Mouse (Mus musculus) liver, postnatal 0 days (tissue): ENCODE measurements around the gene Dnm2. TPM values are rescaled to one million over a fixed set of nuclear protein-coding genes. Genes with fewer than 3 reads are reported as not detected.
A peak's percentile ranks its signal among the peaks of the same experiment; 100 is the strongest.

Experiments used
- ATAC-seq: fragments of 200-750 bp; cut with Nextera tagmentation; 2 replicates; pipeline ENCODE4 v1.8.0; 2017; ENCODE audit warnings: mild to moderate bottlenecking, moderate library complexity
- DNase-seq: peaks from one replicate; pipeline ENCODE4 v3.0.0-alpha.2; 2016
- H3K27ac ChIP-seq: fragments of 300-500 bp; sonication (generic); 2 replicates; pipeline ENCODE4 v1.5.1; 2014; ENCODE audit warnings: antibody characterized with exemption, moderate library complexity, mild to moderate bottlenecking, low read depth
- H3K27me3 ChIP-seq: fragments of 300-500 bp; sonication (generic); 2 replicates; pipeline ENCODE4 v1.6.1; 2014; ENCODE audit warnings: low read length, control low read depth, mixed read lengths; ENCODE audit not compliant: insufficient read depth
- H3K36me3 ChIP-seq: fragments of 300-500 bp; sonication (generic); replicated peaks from 2 replicates; pipeline ENCODE4 v1.6.1; 2014; ENCODE audit warnings: mild to moderate bottlenecking, control low read depth, low read length, moderate library complexity, mixed read lengths; ENCODE audit not compliant: insufficient read depth
- H3K4me1 ChIP-seq: fragments of 300-500 bp; sonication (generic); 2 replicates; pipeline ENCODE4 v1.6.1; 2014; ENCODE audit warnings: antibody characterized with exemption, mild to moderate bottlenecking, control low read depth; ENCODE audit not compliant: insufficient read depth
- H3K4me2 ChIP-seq: fragments of 300-500 bp; sonication (generic); 2 replicates; pipeline ENCODE4 v1.6.1; 2014; ENCODE audit warnings: low read depth, mild to moderate bottlenecking, low read length, moderate library complexity, mixed read lengths
- H3K4me3 ChIP-seq: fragments of 300-500 bp; sonication (generic); 2 replicates; pipeline ENCODE4 v1.5.1; 2014; ENCODE audit warnings: low read depth, low read length
- H3K9ac ChIP-seq: fragments of 300-500 bp; sonication (generic); replicated peaks from 2 replicates; pipeline ENCODE4 v1.6.1; 2014; ENCODE audit warnings: mild to moderate bottlenecking, moderate library complexity
- H3K9me3 ChIP-seq: fragments of 300-500 bp; sonication (generic); 2 replicates; pipeline ENCODE4 v1.6.1; 2016; ENCODE audit warnings: mild to moderate bottlenecking, control low read depth, low read length, mixed read lengths
- CTCF ChIP-seq: sonication (generic); IDR thresholded peaks from 2 replicates; pipeline ENCODE4 v1.5.1; 2016; ENCODE audit warnings: antibody characterized with exemption, low read depth
- EP300 ChIP-seq: IDR thresholded peaks from 2 replicates; pipeline ENCODE4 v1.6.1; 2016; ENCODE audit warnings: antibody characterized with exemption, low read depth, mild to moderate bottlenecking
- WGBS: fragments of 180-500 bp; shearing (Covaris S2); extraction: QIAGEN DNeasy Blood & Tissue Kit; methylation state at CpG from one replicate; pipeline ENCODE4 v1.1.7; 2014; ENCODE audit not compliant: insufficient replicate concordance; 5-methylcytosine and 5-hydroxymethylcytosine counted together
- polyA plus RNA-seq: library from polyadenylated mRNA; unstranded; fragments of >200 nt; fragmentation: Nextera tagmentation; extraction: Ambion mirVana; gene quantifications from 2 replicates; pipeline ENCODE4 v1.2.1, GENCODE M21; 2015

Gene Dnm2
- polyA plus RNA-seq, 1 experiment from 2014 or later, result 35.2 TPM

DNA sequence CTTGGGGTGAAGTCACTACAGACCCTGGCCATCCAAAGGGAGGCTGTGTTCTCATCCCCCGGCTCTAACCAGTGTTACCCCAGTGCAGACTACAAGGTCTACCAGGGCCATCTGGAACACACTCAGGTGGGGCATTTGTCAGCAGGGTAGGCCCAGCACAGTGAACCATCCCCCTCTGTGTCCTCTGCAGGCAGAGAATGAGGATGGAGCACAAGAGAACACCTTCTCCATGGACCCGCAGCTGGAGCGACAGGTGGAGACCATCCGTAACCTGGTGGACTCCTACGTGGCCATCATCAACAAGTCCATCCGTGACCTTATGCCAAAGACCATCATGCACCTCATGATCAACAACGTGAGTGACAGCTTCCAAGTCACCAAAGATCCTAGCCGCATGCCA is 78.6 kb downstream of the Dnm2 start:
- no peaks in the 10 kb centered on the region for H3K27me3 ChIP-seq
- H3K4me3 ChIP-seq, result no peak overlapping the region
- H3K9ac ChIP-seq, result no peak overlapping the region
- H3K36me3 ChIP-seq, result peaks cover 67% of the 10 kb centered on the region
- no peak for DNase-seq
- WGBS, result 91% methylated on average over 8 of the region's 8 CpGs
- H3K4me2 ChIP-seq, result no peak overlapping the region
- no peaks in the 10 kb centered on the region for H3K4me1 ChIP-seq
- H3K9me3 ChIP-seq, result no peaks in the 10 kb centered on the region
- H3K27ac ChIP-seq, result no peak overlapping the region
- TF ChIP-seq EP300 (no peak), CTCF (no peak)
- ATAC-seq, result no peak

DNA sequence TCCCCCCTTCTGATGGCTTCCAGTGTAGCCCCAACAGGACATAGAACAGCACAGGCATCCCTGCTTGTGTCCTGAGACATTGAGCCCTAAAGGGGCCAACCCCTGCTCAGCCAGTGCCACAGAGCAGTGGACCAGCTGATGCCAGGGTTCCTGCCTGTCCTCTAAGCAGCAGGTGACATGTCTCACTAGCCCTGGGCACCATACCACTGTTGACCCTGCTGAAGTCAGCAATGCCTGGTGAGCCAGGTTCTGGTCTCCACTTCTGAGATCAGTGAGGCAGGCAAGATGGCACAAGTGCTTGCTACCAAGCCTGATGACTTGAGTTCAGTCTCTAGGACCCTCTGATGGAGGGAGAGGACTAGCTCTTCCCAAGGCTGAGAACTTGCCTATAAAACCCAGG is 81.1 kb downstream of the Dnm2 start:
- Histone ChIP-seq H3K4me3 (no peak overlapping the region), H3K4me2 (no peak overlapping the region), H3K36me3 (peaks cover 58% of the 10 kb centered on the region), H3K9ac (no peak overlapping the region), H3K9me3 (no peaks in the 10 kb centered on the region), H3K4me1 (peaks cover 14% of the 10 kb centered on the region), H3K27ac (no peak overlapping the region), H3K27me3 (no peaks in the 10 kb centered on the region)
- DNase-seq (no peak), ATAC-seq (no peak)
- TF ChIP-seq CTCF, result no peak
- TF ChIP-seq EP300, result no peak

GRCm38 (mm10) chr9:21507753-21508430 is 83.2 kb downstream of the Dnm2 start:
- Histone ChIP-seq H3K4me2 (no peak overlapping the region), H3K9ac (no peak overlapping the region), H3K27ac (no peak overlapping the region), H3K36me3 (peaks cover 55% of the 10 kb centered on the region), H3K9me3 (no peaks in the 10 kb centered on the region), H3K4me3 (no peak overlapping the region), H3K27me3 (no peaks in the 10 kb centered on the region), H3K4me1 (peaks cover 18% of the 10 kb centered on the region)
- ATAC-seq (no peak), DNase-seq (no peak)
- TF ChIP-seq EP300, result no peak
- no peak for TF ChIP-seq CTCF
- WGBS, result 90% methylated on average over 15 of the region's 15 CpGs

DNA sequence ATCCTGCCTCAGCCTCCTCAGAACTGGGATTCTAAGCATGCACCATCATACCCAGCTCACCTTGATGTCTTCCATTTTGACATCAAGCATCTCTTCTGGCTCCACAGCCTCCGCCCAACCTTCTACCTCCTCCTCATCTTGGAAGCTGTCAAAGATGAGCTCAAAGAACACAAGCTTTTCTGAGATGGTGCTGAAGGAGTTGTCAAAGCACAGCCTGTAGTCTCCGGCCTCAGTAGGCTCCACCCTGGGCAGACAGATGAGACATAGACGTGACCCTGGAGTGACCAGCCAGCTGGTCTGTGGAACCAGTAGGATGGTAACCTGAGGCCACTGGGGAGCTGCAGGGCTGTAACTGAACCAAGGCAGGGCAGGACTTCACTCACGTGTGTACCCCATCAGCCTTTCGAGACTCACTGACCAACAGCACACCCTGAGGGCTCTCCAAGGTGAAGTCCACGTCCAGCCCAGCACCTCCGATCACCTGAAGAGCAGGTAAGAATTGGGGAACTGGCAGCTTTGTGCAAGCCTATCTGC is 84.2 kb downstream of the Dnm2 start:
- H3K36me3 ChIP-seq, result peaks cover 45% of the 10 kb centered on the region
- DNase-seq (no peak), ATAC-seq (no peak)
- 75% methylated on average over 7 of the region's 7 CpGs for WGBS
- peaks cover 18% of the 10 kb centered on the region for H3K4me1 ChIP-seq
- H3K4me2 ChIP-seq, result peak overlapping the region; percentile 71
- no peaks in the 10 kb centered on the region for H3K9me3 ChIP-seq
- peak overlapping the region; percentile 86; the same call in 1 of the 2 replicates for H3K4me3 ChIP-seq
- H3K9ac ChIP-seq, result peak overlapping the region; percentile 81; the same call in 1 of the 2 replicates
- H3K27ac ChIP-seq, result 0 out of 2 replicates have a peak overlapping the region, but pooled peaks have one; percentile 91
- no peak for TF ChIP-seq CTCF
- TF ChIP-seq EP300, result no peak
- no peaks in the 10 kb centered on the region for H3K27me3 ChIP-seq

GRCm38 (mm10) chr9:21509772-21510688 is 85.3 kb downstream of the Dnm2 start, which contains the start of gene Tmed1:
TSS of gene Tmed1 (minus strand) at chr9:21510252.
- peak within 1 kb of the TSS; percentile 81 for H3K9ac ChIP-seq
- peaks cover 18% of the 10 kb centered on the region for H3K4me1 ChIP-seq
- DNase-seq (peak; percentile 94), ATAC-seq (peak; percentile 96)
- peak within 1 kb of the TSS; percentile 71 for H3K4me2 ChIP-seq
- no peaks in the 10 kb centered on the region for H3K9me3 ChIP-seq
- H3K4me3 ChIP-seq, result peak within 1 kb of the TSS; percentile 86
- H3K27me3 ChIP-seq, result no peaks in the 10 kb centered on the region
- TF ChIP-seq CTCF, result no peak
- TF ChIP-seq EP300, result peak; percentile 85
- peak within 1 kb of the TSS; percentile 91 for H3K27ac ChIP-seq
- peaks cover 35% of the 10 kb centered on the region for H3K36me3 ChIP-seq
- under 1% methylated on average over 44 of the region's 44 CpGs for WGBS

GRCm38 (mm10) chr9:21510689-21511015 is 85.9 kb downstream of the Dnm2 start:
- Histone ChIP-seq H3K36me3 (peaks cover 29% of the 10 kb centered on the region), H3K4me1 (peaks cover 18% of the 10 kb centered on the region), H3K4me3 (peak overlapping the region; percentile 86), H3K4me2 (peak overlapping the region; percentile 71), H3K27me3 (no peaks in the 10 kb centered on the region), H3K9me3 (no peaks in the 10 kb centered on the region), H3K27ac (peak overlapping the region; percentile 91), H3K9ac (peak overlapping the region; percentile 81)
- TF ChIP-seq EP300 (no peak), CTCF (no peak)
- WGBS, result 8% methylated on average over 7 of the region's 7 CpGs
- ATAC-seq, result no peak; the same call in 1 of the 2 replicates
- DNase-seq, result no peak
